Comparison of ENCODE assay signal across 11 mouse cellular contexts in genomic region chr6:120190912-120191311, GRCm38 (mm10).
DNase-seq lines count a peak whose midpoint lies in the region; TF ChIP-seq lines count a peak whose summit lies in the region.
"Had no signal": no experiment of that assay in that cellular context is flagged by ENCODE, and none has a peak within 500 bp of the region (broad histone marks: within the 10 kb centered on the region; RNA-seq: fewer than 3 reads in every experiment).

No protein-coding gene starts in this region.

- peak; percentile 68 for DNase-seq in gastrocnemius, adult 2 months
- no peak for DNase-seq in gastrocnemius, postnatal 10 days
- peak; percentile 91 for DNase-seq in MN1 (ENCODE audit: low spot score)
- peak; percentile 50 for DNase-seq in induced T-regulatory cell, adult 2 months (ENCODE audit: low read depth)
- DNase-seq in layer of hippocampus, adult 9-11 months = no peak
- no peak for DNase-seq in B cell, adult 2 months
- no peak for DNase-seq in right cerebral cortex, postnatal 10 days (ENCODE audit: low spot score in 2 of 2)
- DNase-seq: lung, postnatal 10 days had no signal

- H3K4me1 ChIP-seq in brown adipose tissue, adult 24 weeks (ENCODE audit: control insufficient read depth, insufficient read depth, insufficient read length, low read length) = peaks cover 35% of the 10 kb centered on the region

- H3K27ac ChIP-seq in gastrocnemius, adult 2 months = peak overlapping the region; percentile 87
- H3K27ac ChIP-seq in brown adipose tissue, adult 24 weeks (replicated peaks; ENCODE audit: low read depth, low read length) = peak overlapping the region; percentile 58; the same call in 1 of the 2 replicates
- H3K27ac ChIP-seq: forebrain, embryonic 15.5 days; hindbrain, embryonic 15.5 days had no signal

- H3K4me3 ChIP-seq in gastrocnemius, adult 2 months = no peak overlapping the region
- H3K4me3 ChIP-seq in brown adipose tissue, adult 24 weeks (ENCODE audit: insufficient read depth, low read depth, low read length) = no peak overlapping the region
- H3K4me3 ChIP-seq: forebrain, embryonic 15.5 days; hindbrain, embryonic 15.5 days had no signal

- intact Hi-C loops in gastrocnemius, adult 2 months (cut with DNase I) = no loop called here

- TF ChIP-seq CTCF in gastrocnemius, adult 2 months (IDR thresholded peaks at IDR 0.05) = no peak

Comparison
In these comparisons a context has a peak if more than half of its experiments do, and no peak if none do; other contexts are left out.
1. DNase-seq: peak in gastrocnemius, adult 2 months (single experiment), MN1 (single experiment) and induced T-regulatory cell, adult 2 months (single experiment); none in gastrocnemius, postnatal 10 days (single experiment), layer of hippocampus, adult 9-11 months (single experiment), B cell, adult 2 months (0 of 2) and right cerebral cortex, postnatal 10 days (0 of 2).